Mouse (Mus musculus): ENCODE measurements around the gene Golim4. TPM values are rescaled to one million over a fixed set of nuclear protein-coding genes. Genes with fewer than 3 reads are reported as not detected.
A peak's percentile ranks its signal among the peaks of the same experiment; 100 is the strongest.
"Not testable (repeated sequence)": the region's sequence is repeated elsewhere in the genome, so short reads cannot be mapped to it uniquely, and the experiment has no call there.

Gene Golim4
- polyA plus RNA-seq (2014; fragmentation: Nextera tagmentation; extraction: Ambion mirVana): 15.2 and 20.6 TPM in 2 replicates

- H3K4me2 ChIP-seq (ENCODE audit: low read length): peak within 1 kb of the TSS; percentile 85
- peak within 1 kb of the TSS; percentile 52 for H3K9ac ChIP-seq (replicated peaks; ENCODE audit: low read length)
- H3K4me3 ChIP-seq (replicated peaks; ENCODE audit: low read depth, low read length): peak within 1 kb of the TSS; percentile 67
- no peaks in the 10 kb centered on the region for H3K9me3 ChIP-seq (ENCODE audit: control insufficient read depth, low read length)
- peaks cover 25% of the 10 kb centered on the region for H3K4me1 ChIP-seq (ENCODE audit: control insufficient read depth, insufficient read depth, low read length)
- WGBS: under 1% methylated on average over 53 of the region's 53 CpGs
- peak; percentile 98 for ATAC-seq (ENCODE audit: low FRiP score, low TSS enrichment)
- DNase-seq: peak; percentile 96
- no peaks in the 10 kb centered on the region for H3K27me3 ChIP-seq (ENCODE audit: control insufficient read depth, insufficient read depth, low read length)
- peak within 1 kb of the TSS; percentile 76 for H3K27ac ChIP-seq (replicated peaks; ENCODE audit: low read depth, low read length)
- no peaks in the 10 kb centered on the region for H3K36me3 ChIP-seq (ENCODE audit: control insufficient read depth, insufficient read depth, low read length)
Measured at GRCm38 (mm10) chr3:75956551-75957302, at the start of gene Golim4. Golim4 (minus strand) TSS chr3:75956949.

DNA sequence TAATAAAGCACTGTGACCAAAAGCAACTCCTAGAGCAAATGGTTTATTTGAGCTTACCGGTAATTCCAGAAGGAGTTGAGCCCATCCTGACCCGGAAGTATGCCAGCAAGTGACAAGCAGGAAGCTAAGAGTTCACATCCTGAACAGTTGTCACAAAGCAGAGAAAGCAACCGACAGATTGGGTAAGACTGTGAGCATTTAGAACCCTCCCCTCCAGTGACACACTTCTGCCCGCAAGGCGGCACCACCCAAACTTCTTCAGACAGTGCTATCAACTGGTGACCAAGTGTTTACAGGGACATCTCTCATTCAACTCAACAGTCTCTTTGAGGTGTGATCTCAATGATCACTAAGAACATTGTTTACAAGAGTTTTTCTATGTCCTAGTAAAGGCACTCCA, 48.9 kb upstream of the Golim4 start:
- Histone ChIP-seq H3K4me3 (replicated peaks; ENCODE audit: low read depth, low read length) (no peak overlapping the region), H3K4me1 (ENCODE audit: control insufficient read depth, insufficient read depth, low read length) (no peaks in the 10 kb centered on the region)
- 89% methylated on average over 5 of the region's 5 CpGs for WGBS

GRCm38 (mm10) chr3:76001156-76001555, 44.4 kb upstream of the Golim4 start:
- no peaks in the 10 kb centered on the region for H3K27me3 ChIP-seq (ENCODE audit: control insufficient read depth, insufficient read depth, low read length)
- no peaks in the 10 kb centered on the region for H3K36me3 ChIP-seq (ENCODE audit: control insufficient read depth, insufficient read depth, low read length)
- ATAC-seq (ENCODE audit: low FRiP score, low TSS enrichment): peak; percentile 64; the same call in 1 of the 2 replicates
- peak; percentile 84 for DNase-seq
- no peaks in the 10 kb centered on the region for H3K4me1 ChIP-seq (ENCODE audit: control insufficient read depth, insufficient read depth, low read length)
- no peaks in the 10 kb centered on the region for H3K9me3 ChIP-seq (ENCODE audit: control insufficient read depth, low read length)
- WGBS: 52% methylated on average over 4 of the region's 4 CpGs
- no peak overlapping the region for H3K9ac ChIP-seq (replicated peaks; ENCODE audit: low read length)
- no peak overlapping the region for H3K4me2 ChIP-seq (ENCODE audit: low read length)
- no peak overlapping the region for H3K27ac ChIP-seq (replicated peaks; ENCODE audit: low read depth, low read length)
- H3K4me3 ChIP-seq (replicated peaks; ENCODE audit: low read depth, low read length): no peak overlapping the region

More for the DNA sequence above, 48.9 kb upstream of the Golim4 start:
- Histone ChIP-seq H3K9ac (replicated peaks; ENCODE audit: low read length) (no peak overlapping the region), H3K4me2 (ENCODE audit: low read length) (no peak overlapping the region), H3K27me3 (ENCODE audit: control insufficient read depth, insufficient read depth, low read length) (no peaks in the 10 kb centered on the region), H3K36me3 (ENCODE audit: control insufficient read depth, insufficient read depth, low read length) (no peaks in the 10 kb centered on the region), H3K27ac (replicated peaks; ENCODE audit: low read depth, low read length) (no peak overlapping the region), H3K9me3 (ENCODE audit: control insufficient read depth, low read length) (no peaks in the 10 kb centered on the region)
- ATAC-seq (ENCODE audit: low FRiP score, low TSS enrichment) (no peak), DNase-seq (no peak)

DNA sequence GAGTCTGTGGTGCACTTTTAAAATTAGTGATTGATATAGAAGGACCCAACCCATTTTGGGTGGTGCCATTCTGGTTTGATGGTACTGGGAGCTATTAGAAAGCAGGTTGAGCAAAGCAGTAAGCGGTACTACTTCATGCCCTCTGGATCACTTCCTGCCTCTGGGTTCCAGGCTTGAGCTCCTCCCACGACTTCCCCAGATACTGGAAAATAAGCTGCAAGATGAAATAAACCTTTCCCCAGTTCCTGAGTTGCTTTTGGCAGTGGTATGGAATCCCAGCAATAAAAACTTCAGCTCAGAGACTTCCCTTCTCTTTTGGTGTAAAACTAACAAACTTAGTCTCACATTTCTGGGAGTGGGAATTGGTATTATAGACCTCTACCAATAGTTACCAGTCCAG, 43.7 kb upstream of the Golim4 start:
- no peaks in the 10 kb centered on the region for H3K27me3 ChIP-seq (ENCODE audit: control insufficient read depth, insufficient read depth, low read length)
- no peak overlapping the region for H3K4me3 ChIP-seq (replicated peaks; ENCODE audit: low read depth, low read length)

GRCm38 (mm10) chr3:75981031-75981750, 24.4 kb upstream of the Golim4 start:
- WGBS: 82% methylated on average over 2 of the region's 2 CpGs
- not testable (repeated sequence) for ATAC-seq (ENCODE audit: low FRiP score, low TSS enrichment); H3K27me3 ChIP-seq (ENCODE audit: control insufficient read depth, insufficient read depth, low read length); H3K9me3 ChIP-seq (ENCODE audit: control insufficient read depth, low read length); H3K4me2 ChIP-seq (ENCODE audit: low read length); H3K4me1 ChIP-seq (ENCODE audit: control insufficient read depth, insufficient read depth, low read length); H3K36me3 ChIP-seq (ENCODE audit: control insufficient read depth, insufficient read depth, low read length); H3K9ac ChIP-seq (replicated peaks; ENCODE audit: low read length); H3K27ac ChIP-seq (replicated peaks; ENCODE audit: low read depth, low read length); H3K4me3 ChIP-seq (replicated peaks; ENCODE audit: low read depth, low read length)
- DNase-seq: peak; percentile 15

More for the DNA sequence above, 43.7 kb upstream of the Golim4 start:
- ATAC-seq (ENCODE audit: low FRiP score, low TSS enrichment) (no peak), DNase-seq (no peak)
- H3K4me1 ChIP-seq (ENCODE audit: control insufficient read depth, insufficient read depth, low read length): no peaks in the 10 kb centered on the region
- no peak overlapping the region for H3K4me2 ChIP-seq (ENCODE audit: low read length)
- H3K27ac ChIP-seq (replicated peaks; ENCODE audit: low read depth, low read length): no peak overlapping the region
- no peaks in the 10 kb centered on the region for H3K36me3 ChIP-seq (ENCODE audit: control insufficient read depth, insufficient read depth, low read length)
- no peak overlapping the region for H3K9ac ChIP-seq (replicated peaks; ENCODE audit: low read length)
- WGBS: 60% methylated on average over 2 of the region's 2 CpGs
- no peaks in the 10 kb centered on the region for H3K9me3 ChIP-seq (ENCODE audit: control insufficient read depth, low read length)

GRCm38 (mm10) chr3:75962784-75963772, 6.3 kb upstream of the Golim4 start:
- H3K9me3 ChIP-seq (ENCODE audit: control insufficient read depth, low read length); ATAC-seq (ENCODE audit: low FRiP score, low TSS enrichment); H3K4me3 ChIP-seq (replicated peaks; ENCODE audit: low read depth, low read length); DNase-seq; H3K36me3 ChIP-seq (ENCODE audit: control insufficient read depth, insufficient read depth, low read length); H3K27me3 ChIP-seq (ENCODE audit: control insufficient read depth, insufficient read depth, low read length); H3K4me1 ChIP-seq (ENCODE audit: control insufficient read depth, insufficient read depth, low read length); H3K27ac ChIP-seq (replicated peaks; ENCODE audit: low read depth, low read length); H3K9ac ChIP-seq (replicated peaks; ENCODE audit: low read length); H3K4me2 ChIP-seq (ENCODE audit: low read length): not testable (repeated sequence)
- WGBS: 90% methylated on average over 2 of the region's 2 CpGs

DNA sequence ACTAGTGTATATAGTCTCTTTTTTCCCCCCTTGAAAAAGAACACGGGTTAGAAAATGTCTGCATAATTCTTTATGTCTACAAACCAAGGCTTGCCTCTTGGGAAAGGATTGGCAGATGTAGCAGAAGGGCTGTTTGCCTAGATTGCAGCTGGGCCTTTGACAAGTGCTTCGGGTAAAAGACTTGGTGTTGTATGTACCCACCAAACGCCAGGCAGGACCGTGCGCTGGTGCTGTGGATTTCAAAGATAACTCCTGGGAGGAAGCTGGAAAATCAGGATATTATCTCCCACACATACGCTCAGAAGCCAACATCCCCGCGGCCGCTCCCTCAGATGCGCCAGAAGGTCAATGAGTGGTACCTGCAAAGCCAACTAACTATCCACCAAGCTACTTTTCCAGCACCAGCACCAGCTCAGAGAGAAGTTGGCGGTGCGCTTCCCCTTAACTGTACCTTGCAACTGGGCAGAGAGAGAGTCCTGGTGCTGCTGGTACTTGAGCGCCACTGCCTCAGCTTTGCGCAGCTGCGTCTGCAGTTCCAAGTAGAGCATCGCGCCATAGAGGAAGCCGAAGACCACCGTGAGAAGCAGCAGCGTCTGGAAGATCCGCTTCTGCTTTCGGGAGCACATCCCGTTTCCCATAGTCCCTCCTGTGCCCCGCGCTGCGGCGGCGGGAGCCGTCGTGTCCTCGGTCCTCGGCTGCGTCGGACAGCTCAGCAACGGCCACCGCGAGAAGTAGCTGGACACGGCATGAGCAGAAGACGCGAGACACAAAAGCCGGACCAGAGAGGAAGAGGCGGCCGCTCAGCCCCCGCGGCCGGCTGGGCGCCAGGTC, 873 bp downstream of the Golim4 start:
- Histone ChIP-seq H3K4me1 (ENCODE audit: control insufficient read depth, insufficient read depth, low read length) (peaks cover 25% of the 10 kb centered on the region), H3K4me3 (replicated peaks; ENCODE audit: low read depth, low read length) (peak overlapping the region; percentile 67), H3K36me3 (ENCODE audit: control insufficient read depth, insufficient read depth, low read length) (no peaks in the 10 kb centered on the region), H3K9ac (replicated peaks; ENCODE audit: low read length) (peak overlapping the region; percentile 52), H3K4me2 (ENCODE audit: low read length) (peak overlapping the region; percentile 85), H3K27ac (replicated peaks; ENCODE audit: low read depth, low read length) (peak overlapping the region; percentile 76), H3K27me3 (ENCODE audit: control insufficient read depth, insufficient read depth, low read length) (no peaks in the 10 kb centered on the region), H3K9me3 (ENCODE audit: control insufficient read depth, low read length) (no peaks in the 10 kb centered on the region)
- ATAC-seq (ENCODE audit: low FRiP score, low TSS enrichment) (peak; percentile 31), DNase-seq (peak; percentile 78)
- WGBS: 2% methylated on average over 47 of the region's 47 CpGs

All from midbrain, embryonic 14.5 days (tissue).